Mouse (Mus musculus): ENCODE results near the gene Ubtd1.
A peak's percentile ranks its signal among the peaks of the same experiment; 100 is the strongest.

Gene Ubtd1

GRCm38 (mm10) chr19:41993484-41993883, 11.9 kb downstream of the Ubtd1 start:
- DNase-seq (ENCODE audit: low spot score in 2 of 2), result peak; percentile 87 to 89

DNA sequence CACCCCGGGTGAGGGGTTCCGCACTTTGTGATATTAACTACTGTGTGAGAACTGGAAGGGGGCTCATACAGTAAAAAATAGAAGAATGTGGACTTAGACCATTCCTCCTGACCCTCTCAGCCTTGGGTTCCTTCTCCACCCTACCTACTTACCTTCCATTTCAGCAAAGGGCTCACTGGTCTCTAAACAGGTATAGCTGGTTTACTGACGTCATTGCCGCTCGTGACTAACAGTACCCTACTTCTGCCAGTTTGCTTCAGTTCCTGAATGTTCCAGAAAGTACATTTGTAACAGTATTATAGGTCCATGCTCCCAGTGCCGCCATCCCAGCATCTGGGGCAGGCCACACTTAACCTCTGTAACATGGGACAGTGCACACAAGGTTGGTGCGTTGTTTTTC, 12.5 kb downstream of the Ubtd1 start:
- no peak for DNase-seq (ENCODE audit: low spot score in 2 of 2)

- no peak for DNase-seq (ENCODE audit: low spot score in 2 of 2)
Measured at GRCm38 (mm10) chr19:41995483-41995882, 13.9 kb downstream of the Ubtd1 start.

- DNase-seq (ENCODE audit: low spot score in 2 of 2), result no peak
Measured at GRCm38 (mm10) chr19:41997090-41997489, 15.5 kb downstream of the Ubtd1 start.

GRCm38 (mm10) chr19:41998770-41999548, 17.4 kb downstream of the Ubtd1 start:
- DNase-seq (ENCODE audit: low spot score in 2 of 2), result no peak

GRCm38 (mm10) chr19:41999688-42000283, 18.2 kb downstream of the Ubtd1 start:
- no peak for DNase-seq (ENCODE audit: low spot score in 2 of 2)

- no peak for DNase-seq (ENCODE audit: low spot score in 2 of 2)
Measured at GRCm38 (mm10) chr19:42000446-42000958, 18.9 kb downstream of the Ubtd1 start.

GRCm38 (mm10) chr19:42001253-42001980, 19.9 kb downstream of the Ubtd1 start:
- no peak for DNase-seq (ENCODE audit: low spot score in 2 of 2)

DNA sequence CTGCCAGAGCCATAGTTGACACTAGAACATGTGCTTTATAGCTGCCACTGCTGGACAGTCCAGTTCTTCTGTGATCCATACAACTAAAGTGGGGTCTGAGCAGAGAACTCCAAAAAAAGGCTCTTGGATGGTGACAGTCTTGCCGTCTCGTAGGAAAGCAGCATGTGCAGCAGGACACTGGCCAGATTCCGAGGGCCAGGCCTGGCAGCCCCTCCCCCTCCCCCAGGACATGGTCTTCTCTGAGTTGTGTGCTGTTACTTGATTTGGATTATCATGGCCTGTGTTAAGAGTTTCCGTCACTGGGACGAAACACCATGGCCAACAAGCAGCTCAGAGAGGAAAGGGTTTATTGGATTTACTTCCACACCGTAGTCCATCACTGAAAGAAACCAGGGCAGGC, 22.7 kb downstream of the Ubtd1 start:
- DNase-seq (ENCODE audit: low spot score in 2 of 2), result no peak

- peak; percentile 46 to 56 for DNase-seq (ENCODE audit: low spot score in 2 of 2)
Measured at GRCm38 (mm10) chr19:42005616-42006015, 24.1 kb downstream of the Ubtd1 start.

GRCm38 (mm10) chr19:42006568-42006967, 25.0 kb downstream of the Ubtd1 start:
- DNase-seq (ENCODE audit: low spot score in 2 of 2), result no peak

GRCm38 (mm10) chr19:42008586-42008985, 27.0 kb downstream of the Ubtd1 start:
- no peak for DNase-seq (ENCODE audit: low spot score in 2 of 2)

- DNase-seq (ENCODE audit: low spot score in 2 of 2), result no peak
Measured at GRCm38 (mm10) chr19:42009067-42009466, 27.5 kb downstream of the Ubtd1 start.

- DNase-seq (ENCODE audit: low spot score in 2 of 2), result no peak
Measured at GRCm38 (mm10) chr19:42010436-42010835, 28.9 kb downstream of the Ubtd1 start.

DNA sequence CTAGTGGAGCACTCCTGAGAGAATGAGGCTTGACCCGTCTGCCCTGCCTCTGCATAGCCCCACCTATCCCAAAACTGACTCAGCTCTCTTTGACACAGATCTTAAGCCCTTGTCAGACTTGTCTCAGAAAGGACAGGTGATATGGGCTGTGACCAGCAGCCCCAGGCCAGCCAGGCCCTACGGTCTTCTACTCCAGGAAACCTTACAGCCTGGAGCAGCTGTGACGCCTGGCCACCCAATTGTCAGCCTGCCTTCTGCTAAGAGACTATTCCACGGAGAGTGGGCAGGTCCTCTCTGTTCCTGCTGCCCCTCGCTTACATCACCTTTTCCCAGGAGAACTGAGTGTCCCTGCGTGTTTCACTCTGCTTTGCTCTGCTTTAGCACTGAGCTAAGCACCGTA, 29.6 kb downstream of the Ubtd1 start:
- no peak for DNase-seq (ENCODE audit: low spot score in 2 of 2)

GRCm38 (mm10) chr19:42014231-42014825, 32.8 kb downstream of the Ubtd1 start:
- no peak for DNase-seq (ENCODE audit: low spot score in 2 of 2)

DNA sequence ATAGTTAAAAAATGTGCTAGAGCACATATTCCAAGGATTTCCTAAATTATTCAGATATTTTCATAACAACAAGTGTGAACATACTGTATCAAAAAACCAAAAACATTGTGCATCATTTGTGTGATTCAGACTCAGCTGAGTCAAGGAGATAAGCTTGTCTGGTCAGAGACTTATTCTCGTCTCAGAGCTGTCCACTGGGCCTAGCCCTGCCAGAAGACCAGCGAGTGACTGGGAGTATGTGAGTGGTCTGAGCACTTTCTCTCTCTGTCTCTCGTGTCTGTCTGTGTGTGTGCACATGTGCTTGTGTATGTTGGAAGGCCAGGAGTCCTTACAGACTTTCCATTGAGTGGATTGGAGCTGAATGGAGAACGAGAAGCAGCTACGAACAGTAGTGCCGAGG, 33.4 kb downstream of the Ubtd1 start:
- DNase-seq (ENCODE audit: low spot score in 2 of 2), result no peak

DNA sequence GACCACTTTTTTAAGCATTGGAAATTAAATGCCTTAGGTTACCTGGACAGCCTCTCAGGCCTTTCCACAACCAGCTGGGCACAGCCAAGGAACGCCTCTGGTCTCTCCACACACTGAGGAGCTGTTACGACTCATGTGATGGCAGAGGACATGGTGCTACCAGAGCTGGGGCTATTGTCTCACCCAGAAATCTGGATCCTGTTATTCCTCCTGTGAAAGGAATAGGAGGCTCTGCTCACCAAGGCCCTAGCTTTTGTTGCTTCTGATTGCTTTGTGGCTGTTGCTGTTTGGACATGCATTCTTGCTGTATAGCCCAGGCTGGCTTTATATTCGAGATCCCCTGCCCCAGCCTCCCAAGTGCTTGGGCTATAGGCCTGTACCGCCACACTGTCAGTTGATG, 34.7 kb downstream of the Ubtd1 start:
- no peak for DNase-seq (ENCODE audit: low spot score in 2 of 2)

GRCm38 (mm10) chr19:42016840-42017239, 35.3 kb downstream of the Ubtd1 start:
- DNase-seq (ENCODE audit: low spot score in 2 of 2), result peak; percentile 36 to 44

DNA sequence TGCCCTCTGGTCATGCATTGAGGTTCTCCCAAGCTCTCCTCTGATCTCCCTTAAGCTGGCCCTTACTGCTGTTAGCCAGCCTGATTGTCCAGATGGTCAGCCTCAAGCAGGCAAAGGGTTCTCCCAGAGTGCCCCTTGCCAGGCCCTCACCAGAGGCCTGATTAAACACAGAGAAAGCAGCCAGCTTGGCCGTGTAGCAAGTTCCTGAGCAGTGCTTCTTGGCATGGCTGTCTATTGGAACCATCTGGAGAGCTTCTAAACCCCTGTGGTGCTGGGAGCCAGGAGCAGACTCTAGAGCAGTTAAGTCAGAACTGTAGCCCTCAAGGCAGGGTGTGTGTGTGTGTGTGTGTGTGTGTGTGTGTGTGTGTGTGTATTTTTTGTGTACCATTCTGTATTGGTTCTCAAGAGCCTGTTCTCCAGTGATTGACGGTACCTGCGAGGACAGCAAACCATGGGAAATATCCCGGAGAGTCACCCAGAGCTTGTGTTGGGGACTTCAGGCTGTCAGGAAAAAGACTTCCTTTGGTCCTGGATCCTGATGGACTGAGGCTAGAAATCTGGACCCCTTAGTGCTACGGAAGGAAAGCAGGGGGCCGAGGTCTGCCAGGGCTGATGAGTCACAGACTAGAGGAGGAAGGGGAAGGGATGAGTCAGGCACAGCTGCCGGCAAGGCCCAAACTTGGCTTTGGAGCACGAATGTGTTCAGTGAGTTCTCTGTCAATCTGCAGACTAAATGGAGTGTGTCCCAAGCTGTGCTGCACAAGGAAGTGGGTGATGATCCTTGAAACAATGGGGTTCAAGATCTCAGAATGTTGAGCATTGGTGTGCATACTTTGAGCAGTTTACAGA, 36.1 kb downstream of the Ubtd1 start:
- DNase-seq (ENCODE audit: low spot score in 2 of 2), result peak; percentile 67 to 76

DNA sequence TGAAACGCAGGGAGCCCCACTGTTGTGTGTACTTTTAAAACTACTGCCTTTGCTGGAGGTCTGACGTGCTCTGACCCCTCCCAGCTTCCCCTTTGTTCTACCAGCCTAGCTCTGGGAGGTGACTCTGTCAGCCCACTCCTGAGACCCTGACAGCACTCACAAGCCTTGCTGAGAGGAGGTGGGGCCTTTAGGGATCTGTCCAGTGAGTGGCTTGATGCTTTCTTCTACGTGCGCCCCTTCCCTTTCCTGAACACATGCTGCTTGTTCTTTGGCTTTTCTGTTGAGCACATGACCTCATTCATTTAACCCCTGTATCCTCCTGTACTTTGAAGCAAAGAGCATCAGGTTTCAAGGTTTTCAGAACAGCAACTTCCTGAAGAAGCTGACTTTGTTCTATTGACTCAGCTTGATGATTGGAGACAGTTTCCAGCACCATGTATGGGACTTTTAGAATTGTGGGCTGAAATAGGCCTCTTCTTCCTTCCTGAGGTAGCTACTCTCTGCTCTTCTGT, 37.5 kb downstream of the Ubtd1 start:
- DNase-seq (ENCODE audit: low spot score in 2 of 2), result no peak
